Mouse (Mus musculus) thymus, postnatal 4 days (tissue): ENCODE results near the gene Sh2d3c.

Experiments
- DNase-seq: peaks from one replicate; pipeline ENCODE4 v3.0.0; 2021

Gene Sh2d3c

GRCm38 (mm10) chr2:32720681-32721229, at the start of gene Sh2d3c:
Gene Sh2d3c, plus strand, starts transcription at chr2:32721055.
- DNase-seq, result peak; percentile 70

- no peak for DNase-seq
Observed at GRCm38 (mm10) chr2:32671147-32671546, 49.7 kb upstream of the Sh2d3c start.

GRCm38 (mm10) chr2:32671907-32672595, 48.8 kb upstream of the Sh2d3c start:
- DNase-seq, result no peak

- DNase-seq, result no peak
Observed at GRCm38 (mm10) chr2:32673176-32673917, 47.5 kb upstream of the Sh2d3c start.

- DNase-seq, result no peak
Observed at GRCm38 (mm10) chr2:32676821-32677220, 44.0 kb upstream of the Sh2d3c start.

- DNase-seq, result no peak
Observed at GRCm38 (mm10) chr2:32677683-32678082, 43.2 kb upstream of the Sh2d3c start.

- no peak for DNase-seq
Observed at GRCm38 (mm10) chr2:32680051-32680451, 40.8 kb upstream of the Sh2d3c start.

GRCm38 (mm10) chr2:32680961-32681650, 39.7 kb upstream of the Sh2d3c start:
- no peak for DNase-seq

- DNase-seq, result no peak
Observed at GRCm38 (mm10) chr2:32681754-32682153, 39.1 kb upstream of the Sh2d3c start.

GRCm38 (mm10) chr2:32682721-32683417, 38.0 kb upstream of the Sh2d3c start:
- DNase-seq, result no peak

GRCm38 (mm10) chr2:32683701-32684100, 37.2 kb upstream of the Sh2d3c start:
- DNase-seq, result no peak

- no peak for DNase-seq
Observed at GRCm38 (mm10) chr2:32684681-32685428, 36.0 kb upstream of the Sh2d3c start.

- DNase-seq, result no peak
Observed at GRCm38 (mm10) chr2:32685807-32686206, 35.0 kb upstream of the Sh2d3c start.

GRCm38 (mm10) chr2:32686640-32687039, 34.2 kb upstream of the Sh2d3c start:
- DNase-seq, result no peak

- DNase-seq, result no peak
Observed at GRCm38 (mm10) chr2:32687562-32687961, 33.3 kb upstream of the Sh2d3c start.

GRCm38 (mm10) chr2:32689420-32689819, 31.4 kb upstream of the Sh2d3c start:
- DNase-seq, result peak; percentile 97

GRCm38 (mm10) chr2:32691041-32691440, 29.8 kb upstream of the Sh2d3c start:
- DNase-seq, result no peak

GRCm38 (mm10) chr2:32692496-32692895, 28.4 kb upstream of the Sh2d3c start:
- DNase-seq, result no peak

- DNase-seq, result peak; percentile 40
Observed at GRCm38 (mm10) chr2:32693282-32693681, 27.6 kb upstream of the Sh2d3c start.

GRCm38 (mm10) chr2:32693823-32694411, 26.9 kb upstream of the Sh2d3c start:
- peak; percentile 98 for DNase-seq

GRCm38 (mm10) chr2:32694691-32695090, 26.2 kb upstream of the Sh2d3c start:
- no peak for DNase-seq

- no peak for DNase-seq
Observed at GRCm38 (mm10) chr2:32699680-32700079, 21.2 kb upstream of the Sh2d3c start.
